Mouse (Mus musculus): ENCODE measurements at regions not wholly inside any gene's neighbourhood (a gene's known extent, or its start where the extent isn't known, plus 50 kb on each side); places are given as distances from the start of the nearest gene placed in this dataset.

GRCm38 (mm10) chr7:113693526-113693925 lies 72.3 kb upstream of the Spon1 start:
- no peak for TF ChIP-seq CTCF (conservative IDR thresholded peaks at IDR 0.05; ENCODE audit: insufficient read depth, insufficient read length, low read depth, low read length)
- TF ChIP-seq POLR2A (IDR thresholded peaks at IDR 0.05; ENCODE audit: low read depth, low read length): no peak
